Mouse (Mus musculus) heart, postnatal 10 days (tissue): Measurements from ENCODE around the gene Chrne. TPM values are rescaled to one million over a fixed set of nuclear protein-coding genes. Genes with fewer than 3 reads are reported as not detected.

ENCODE experiments used
- DNase-seq, 2 experiments: peaks; one replicate each; pipeline ENCODE4 v3.0.0; 2021
- intact Hi-C: fragments of 180-260 bp; cut with DNase I; formaldehyde crosslinking; loops from one replicate; pipeline ENCODE4 v1.15.1; 2025
- total RNA-seq, 2 experiments: library from RNA; stranded (reverse); gene quantifications; 2 replicates each; pipeline ENCODE4 v1.2.3; 2021

Chrne gene
- total RNA-seq, 2 experiments from 2014 or later: not detected

DNA sequence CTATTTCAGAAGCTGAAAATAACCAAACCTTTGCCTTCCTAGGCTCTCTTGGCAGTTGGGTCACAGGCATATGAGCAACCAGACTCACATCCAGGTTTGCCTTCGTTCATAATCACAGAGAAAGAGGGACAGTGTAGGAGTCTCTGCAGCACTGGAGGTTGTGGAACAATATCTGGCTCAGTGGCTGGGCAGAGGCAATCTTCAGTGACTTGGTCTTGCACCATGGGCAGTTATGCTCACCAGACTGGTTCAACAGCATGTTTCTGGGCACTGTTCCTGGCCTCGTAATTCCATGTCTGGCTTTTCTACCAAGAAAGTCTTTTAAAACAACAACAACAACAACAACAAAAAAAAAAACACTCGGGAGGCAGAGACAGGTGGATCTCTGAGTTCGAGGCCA lies 16.6 kb upstream of the Chrne start:
- DNase-seq: no peak
- intact Hi-C loops: no loop called here

DNA sequence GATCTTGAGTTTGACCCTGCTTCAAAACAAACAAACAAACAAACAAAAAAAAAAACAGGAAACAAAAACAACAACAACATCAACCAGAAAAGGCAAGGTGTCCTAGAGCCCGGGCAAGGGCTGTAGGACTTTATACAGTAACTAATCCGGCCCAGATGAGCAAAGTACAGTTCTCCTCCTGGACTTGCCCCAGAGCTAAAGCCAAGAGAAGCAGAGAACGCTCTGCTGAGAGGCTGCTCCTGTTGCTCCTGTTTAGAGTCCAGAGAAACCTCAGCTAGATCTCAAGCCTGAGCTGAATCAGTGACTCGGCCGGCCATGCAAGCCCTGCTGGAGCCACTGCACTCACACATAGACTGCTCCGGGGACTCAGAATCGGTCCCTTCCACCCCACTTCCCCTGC lies 11.1 kb upstream of the Chrne start:
- intact Hi-C loops: no loop called here
- DNase-seq: no peak

DNA sequence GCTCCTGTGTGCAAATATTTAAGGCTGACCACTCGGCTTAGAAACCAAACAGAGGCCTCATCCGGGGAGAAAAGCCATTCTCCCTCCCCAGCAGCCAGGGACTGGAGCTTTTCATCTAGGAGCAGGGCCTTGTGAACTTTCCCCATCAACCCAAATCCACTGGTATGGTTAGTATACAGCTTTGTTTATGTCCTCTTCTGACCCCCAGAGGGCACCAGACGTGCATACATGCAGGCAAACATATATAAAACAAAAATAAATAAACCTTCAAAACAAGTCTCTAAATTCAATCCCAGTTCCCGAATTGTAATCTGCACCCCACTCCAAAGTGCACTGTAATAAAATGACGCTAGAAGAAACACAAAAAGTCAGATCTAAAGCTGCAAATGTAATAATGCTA lies 10.5 kb upstream of the Chrne start:
- DNase-seq: no peak
- intact Hi-C loops: loop anchor here (1.0 to 5.0 kb wide), 2 partner anchors 126 to 197 kb away; partner anchors contain the start of gene Arrb2

DNA sequence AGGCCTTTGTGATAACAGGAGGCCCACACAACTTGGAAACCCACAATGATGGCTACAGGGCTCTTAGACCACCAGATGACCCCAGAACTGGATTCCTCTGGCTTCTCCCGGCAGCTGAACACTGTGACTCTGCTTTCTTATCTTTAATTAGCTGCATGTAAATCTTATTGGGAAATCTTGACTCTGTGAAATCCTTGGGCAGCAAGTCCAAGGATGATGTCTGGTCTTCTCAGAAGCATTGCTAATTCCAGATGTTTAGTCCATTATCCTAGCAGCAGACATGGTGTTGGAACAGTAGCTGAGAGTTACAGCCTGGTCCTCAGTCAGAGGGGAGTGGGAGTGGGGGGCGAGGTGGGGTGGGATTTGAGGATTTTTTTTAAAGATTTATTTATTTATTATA lies 9.4 kb upstream of the Chrne start:
- intact Hi-C loops: loop anchor here (5.0 kb wide), 1 partner anchor 196 kb away; the partner anchor contains the start of gene Arrb2
- DNase-seq: no peak

DNA sequence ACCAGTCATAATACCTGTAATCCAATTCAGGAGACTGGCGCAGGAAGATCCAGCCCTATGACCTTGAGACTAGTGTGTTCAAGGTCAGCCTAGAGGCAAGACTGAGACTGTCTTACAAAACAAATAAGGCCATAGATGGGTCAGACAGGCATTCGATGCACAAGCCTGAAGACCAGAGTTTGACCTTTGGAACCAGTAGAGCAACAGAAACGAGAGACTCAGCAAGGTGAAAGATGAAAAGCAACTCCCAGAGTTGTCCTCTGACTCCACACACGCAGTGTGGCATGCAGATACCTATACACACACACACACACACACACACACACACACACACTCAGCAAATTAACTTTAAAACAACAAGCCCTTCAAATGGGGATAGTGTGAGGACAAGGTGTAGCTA lies 7.9 kb upstream of the Chrne start:
- intact Hi-C loops: loop anchor here (5.0 kb wide), 1 partner anchor 195 kb away; the partner anchor contains the start of gene Arrb2
- DNase-seq: no peak

DNA sequence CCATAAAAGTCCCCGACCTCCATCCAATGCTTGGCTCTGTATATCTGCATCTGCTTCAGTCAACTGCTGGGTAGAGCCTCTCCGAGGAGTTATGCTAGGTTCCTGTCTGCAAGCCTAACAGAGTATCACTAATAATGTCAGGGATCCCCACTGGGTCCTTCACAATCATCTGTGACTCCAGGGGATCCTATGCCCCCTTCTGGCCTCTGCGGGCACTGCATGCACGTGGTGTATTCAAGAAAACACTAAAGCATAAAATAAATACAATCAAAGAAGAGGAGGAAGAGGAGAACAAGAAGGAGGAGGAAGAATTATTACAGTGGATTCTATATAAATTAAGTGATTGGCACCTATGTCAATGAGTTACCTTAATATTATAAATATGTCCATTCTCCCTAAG lies 6.5 kb upstream of the Chrne start:
- peak in 1 of 2 experiments; percentile 62 for DNase-seq
- intact Hi-C loops: loop anchor here (5.0 kb wide), 1 partner anchor 193 kb away; the partner anchor contains the start of gene Arrb2

DNA sequence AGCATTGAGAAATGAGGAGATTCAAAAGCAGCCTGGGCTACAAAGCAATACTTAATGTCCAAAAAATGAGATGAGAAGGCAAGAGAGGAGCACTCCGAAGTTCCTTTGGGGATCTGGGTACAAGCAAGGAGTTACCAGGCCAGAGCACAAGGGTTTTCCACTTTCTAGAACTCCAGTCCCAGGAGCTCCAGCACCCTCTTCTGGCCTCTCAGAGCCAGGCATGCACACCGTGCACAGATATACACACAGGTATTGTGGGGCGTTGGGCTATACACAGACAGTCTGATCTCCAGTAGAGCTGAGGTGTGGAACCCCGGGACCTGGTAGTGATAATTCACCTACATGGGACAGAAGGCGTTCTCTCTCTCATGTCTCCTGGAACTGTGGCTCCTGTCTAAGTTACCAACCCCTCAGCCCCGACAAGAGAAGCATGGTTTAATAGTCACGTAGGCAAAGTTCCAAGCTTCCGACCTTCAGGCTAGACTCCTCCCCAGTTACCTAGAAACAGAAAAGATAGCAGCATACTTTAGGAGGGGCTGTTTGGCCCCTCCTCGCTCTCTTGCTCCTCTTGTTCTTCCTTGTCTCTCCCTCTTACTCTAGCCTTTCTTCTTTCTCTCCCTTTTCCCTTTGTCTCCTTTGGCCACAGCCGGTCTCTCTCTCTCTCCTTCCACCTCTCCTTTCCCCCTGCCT lies 4.2 kb upstream of the Chrne start:
- intact Hi-C loops: no loop called here
- no peak for DNase-seq

DNA sequence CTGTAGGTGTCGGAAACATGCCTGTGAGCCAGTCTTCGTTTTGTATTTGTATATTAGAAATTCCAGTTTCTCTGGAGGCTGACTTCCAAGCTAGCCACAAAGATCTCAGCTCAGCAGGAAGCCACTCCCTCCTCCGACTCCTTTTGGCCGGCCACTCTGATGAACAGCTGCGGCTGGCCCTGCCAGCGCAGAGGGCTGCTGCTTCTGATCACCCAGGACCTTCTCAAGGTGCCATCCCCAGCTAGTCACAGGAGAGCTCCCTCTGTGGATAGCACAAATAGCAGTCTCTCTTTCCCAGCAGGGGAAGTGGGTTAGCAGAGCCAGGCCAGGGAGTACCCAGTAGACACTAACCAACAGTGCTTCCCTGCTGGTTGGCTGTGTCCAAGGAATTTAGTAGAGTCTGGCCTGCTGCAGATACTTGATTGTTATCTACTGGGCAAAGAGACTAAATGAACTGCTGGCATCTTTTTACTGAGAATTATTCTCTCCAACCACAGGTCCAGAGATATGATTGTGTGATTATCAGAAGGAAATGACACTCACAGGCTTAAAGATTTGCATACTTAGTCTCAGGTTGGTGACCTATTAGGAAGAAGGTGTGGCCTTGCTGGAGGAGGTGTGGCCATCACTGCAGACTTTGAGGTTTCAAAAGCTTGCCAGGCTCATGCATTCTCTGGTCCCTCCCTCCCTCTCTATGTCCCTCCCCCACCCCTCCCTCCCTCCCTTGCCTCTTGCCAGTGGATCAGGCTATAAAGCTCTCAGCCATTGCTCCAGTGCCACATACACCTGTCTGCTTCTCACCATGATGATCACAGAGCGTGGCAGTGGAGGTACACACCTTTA lies 3.2 kb upstream of the Chrne start:
- DNase-seq: no peak
- intact Hi-C loops: no loop called here

DNA sequence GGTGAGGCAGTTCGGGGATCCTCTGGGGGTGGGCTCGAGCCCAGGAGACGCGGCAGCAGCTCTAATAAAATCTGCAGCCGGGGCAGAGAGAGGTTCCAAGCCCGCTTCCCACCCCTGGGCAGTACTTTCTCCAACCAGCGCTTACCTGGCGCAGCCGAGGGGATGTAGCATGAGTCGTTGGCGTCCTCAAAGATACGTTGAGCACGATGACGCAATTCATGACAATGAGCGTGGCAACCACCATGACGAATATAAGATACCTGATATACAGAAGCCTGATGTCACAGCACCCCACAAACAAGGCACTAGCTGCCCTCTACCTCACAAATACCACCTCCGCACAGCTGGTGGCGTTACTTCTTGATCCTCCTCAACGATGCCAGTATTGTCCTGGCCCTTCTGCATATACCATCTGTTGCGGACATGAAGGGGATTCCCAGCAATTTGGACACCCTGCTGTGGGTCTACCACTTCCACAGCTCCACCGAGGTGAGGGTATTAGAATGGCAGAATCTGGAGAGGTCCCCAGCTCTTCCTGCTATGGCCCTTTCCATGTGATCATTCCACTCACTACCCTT lies 3.4 kb downstream of the Chrne start, which contains the start of gene 4930544D05Rik:
TSS of gene 4930544D05Rik (plus strand) at position 333 of the 578 bp plus-strand sequence.
- DNase-seq: no peak
- intact Hi-C loops: no loop called here

DNA sequence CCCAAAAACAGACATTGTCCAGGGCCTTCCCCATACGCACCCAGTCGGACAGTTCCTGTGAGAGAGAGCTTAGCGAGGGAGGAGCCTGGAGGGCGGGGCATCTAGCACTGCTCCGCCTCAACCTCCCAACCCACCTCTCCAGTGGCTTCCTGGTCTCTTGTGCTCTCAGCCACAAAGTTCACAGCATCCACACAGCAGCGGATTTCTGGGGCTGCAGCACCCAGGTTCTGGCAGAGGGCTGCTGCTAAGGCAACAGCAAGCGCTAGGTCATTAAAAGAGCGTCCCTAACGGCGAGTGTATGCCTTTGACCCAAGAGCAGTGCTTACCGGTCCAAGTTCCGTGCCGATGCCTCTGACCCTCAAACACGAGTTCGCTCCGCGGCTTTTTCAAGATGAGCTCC lies 3.9 kb downstream of the Chrne start:
- intact Hi-C loops: no loop called here
- peak; percentile 66 for DNase-seq

DNA sequence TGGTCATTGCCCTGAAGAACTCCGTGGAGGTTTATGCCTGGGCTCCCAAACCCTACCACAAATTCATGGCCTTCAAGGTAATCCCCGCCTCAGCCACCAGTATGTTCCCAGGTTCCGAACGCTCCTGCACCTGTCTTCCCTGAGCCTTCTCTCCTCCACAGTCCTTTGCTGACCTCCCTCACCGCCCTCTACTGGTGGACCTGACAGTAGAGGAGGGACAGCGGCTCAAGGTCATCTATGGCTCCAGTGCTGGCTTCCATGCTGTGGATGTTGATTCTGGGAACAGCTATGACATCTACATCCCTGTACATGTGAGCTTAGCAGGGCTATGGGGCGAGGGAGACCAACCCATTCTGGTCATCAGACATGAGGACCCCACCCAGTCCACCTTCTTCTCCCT lies 6.5 kb downstream of the Chrne start:
- intact Hi-C loops: no loop called here

DNA sequence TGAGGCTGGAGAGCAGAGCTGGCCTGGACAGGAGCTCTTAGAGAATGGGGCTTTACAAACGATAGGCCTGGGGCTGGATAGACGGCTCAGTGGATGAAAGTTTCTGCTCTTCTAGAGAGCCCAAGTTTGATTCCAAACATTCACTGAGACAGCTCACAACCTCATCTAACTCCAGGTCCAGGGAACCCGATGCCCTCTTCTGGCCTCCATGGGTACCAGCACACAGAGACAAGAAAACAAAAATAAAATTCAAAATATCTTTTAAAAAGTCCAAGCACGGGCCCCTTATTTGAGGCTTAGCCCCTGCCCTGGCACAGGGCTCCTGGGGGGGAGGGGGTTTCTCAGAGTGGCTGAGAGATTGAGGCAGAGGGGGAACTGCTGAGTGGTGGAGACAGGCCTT lies 8.3 kb downstream of the Chrne start:
- DNase-seq: no peak
- intact Hi-C loops: no loop called here

More for the DNA sequence above, 6.5 kb downstream of the Chrne start:
- DNase-seq: no peak

DNA sequence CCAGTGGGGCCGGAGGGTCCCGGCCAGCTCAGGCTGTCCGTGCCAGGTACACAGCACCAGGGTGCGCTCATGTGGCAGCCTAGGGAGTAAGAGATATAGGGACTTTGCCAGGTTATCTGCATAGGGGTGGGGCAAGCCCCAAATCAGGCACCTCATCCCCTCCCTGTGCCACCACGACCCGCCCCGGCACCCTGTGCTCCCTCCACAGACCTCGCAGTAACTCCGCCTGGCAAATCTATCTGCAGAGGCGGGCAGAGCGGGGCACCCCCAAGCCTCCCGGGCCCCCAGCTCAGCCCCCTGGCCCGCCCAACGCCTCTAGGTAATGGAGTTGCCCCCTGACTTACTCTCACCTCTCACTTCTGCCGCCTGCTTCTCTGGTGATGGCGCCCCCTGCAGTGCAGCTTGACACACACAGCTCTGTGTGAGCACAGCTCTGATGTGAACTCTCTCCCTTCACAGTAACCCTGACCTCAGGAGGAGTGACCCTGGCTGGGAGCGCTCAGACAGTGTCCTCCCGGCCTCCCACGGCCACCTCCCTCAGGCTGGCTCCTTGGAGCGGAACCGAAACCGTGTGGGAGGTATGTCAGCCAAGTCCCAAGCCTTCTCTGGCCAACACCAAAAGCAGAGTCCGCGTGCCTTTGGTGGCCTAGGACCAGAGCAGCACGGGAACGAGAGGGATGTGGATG lies 10.5 kb downstream of the Chrne start:
- intact Hi-C loops: loop anchor here (5.0 kb wide), 1 partner anchor 176 kb away; the partner anchor contains the start of gene Arrb2
- no peak for DNase-seq

DNA sequence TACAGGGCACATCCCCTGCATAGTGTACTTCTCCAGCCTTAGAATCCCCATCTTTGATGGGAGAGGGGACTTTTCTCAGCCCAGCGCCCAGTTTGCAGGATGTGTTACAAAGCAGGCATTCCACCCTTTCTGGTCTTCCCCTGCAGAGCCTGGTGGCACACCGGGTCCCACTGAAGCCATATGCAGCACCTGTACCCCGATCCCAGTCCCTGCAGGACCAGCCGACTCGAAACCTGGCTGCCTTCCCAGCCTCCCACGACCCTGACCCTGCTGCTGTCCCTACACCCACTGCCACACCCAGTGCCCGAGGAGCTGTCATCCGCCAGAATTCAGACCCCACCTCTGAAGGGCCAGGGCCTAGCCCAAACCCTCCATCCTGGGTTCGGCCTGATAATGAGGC lies 11.4 kb downstream of the Chrne start:
- intact Hi-C loops: loop anchor here (5.0 kb wide), 1 partner anchor 175 kb away; the partner anchor contains the start of gene Arrb2

DNA sequence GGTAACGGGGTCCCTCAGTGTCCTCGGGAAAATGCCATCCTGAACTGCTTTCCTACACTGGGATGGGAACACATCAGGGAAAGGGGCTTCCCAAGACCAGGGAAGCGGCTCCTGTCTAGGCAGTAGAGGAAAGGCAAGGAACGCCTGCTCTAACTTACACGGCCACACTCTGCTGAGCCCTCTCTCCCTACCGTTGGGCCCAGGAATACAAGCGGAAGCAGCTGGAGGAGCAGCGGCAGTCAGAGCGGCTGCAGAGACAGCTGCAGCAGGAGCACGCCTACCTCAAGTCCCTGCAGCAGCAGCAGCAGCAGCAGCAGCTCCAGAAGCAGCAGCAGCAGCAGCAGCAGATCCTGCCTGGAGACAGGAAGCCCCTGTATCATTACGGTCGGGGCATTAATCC lies 12.3 kb downstream of the Chrne start:
- intact Hi-C loops: loop anchor here (5.0 kb wide), 1 partner anchor 174 kb away; the partner anchor contains the start of gene Arrb2
- no peak for DNase-seq

More for the DNA sequence above, 11.4 kb downstream of the Chrne start:
- no peak for DNase-seq

DNA sequence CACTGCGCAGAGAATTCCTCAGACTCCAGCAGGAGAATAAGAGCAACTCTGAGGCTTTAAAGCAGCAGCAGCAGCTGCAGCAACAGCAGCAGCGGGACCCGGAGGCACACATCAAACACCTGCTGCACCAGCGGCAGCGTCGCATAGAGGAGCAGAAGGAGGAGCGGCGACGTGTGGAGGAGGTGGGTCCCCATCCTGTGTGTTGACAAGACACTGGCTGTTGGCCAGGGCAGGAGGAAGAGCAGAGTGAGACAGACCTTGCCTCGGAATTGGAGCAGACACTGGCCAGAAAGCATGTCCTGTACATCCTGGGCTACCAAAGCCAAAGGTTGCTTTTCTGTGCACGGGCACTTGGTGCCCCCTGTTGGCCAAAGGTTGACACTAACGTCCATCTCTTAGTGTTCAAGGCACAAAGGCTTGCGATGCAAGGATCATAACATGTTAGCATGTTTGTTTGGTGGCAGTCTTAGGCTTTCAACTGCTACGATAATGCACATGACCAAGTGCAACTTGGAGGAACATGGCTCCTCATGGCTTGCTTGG lies 13.9 kb downstream of the Chrne start:
- intact Hi-C loops: loop anchor here (1.0 to 5.0 kb wide), 4 partner anchors 42 to 173 kb away; partner anchors contain the start of genes Arrb2 and Mink1
- peak; percentile 81 to 86 for DNase-seq

DNA sequence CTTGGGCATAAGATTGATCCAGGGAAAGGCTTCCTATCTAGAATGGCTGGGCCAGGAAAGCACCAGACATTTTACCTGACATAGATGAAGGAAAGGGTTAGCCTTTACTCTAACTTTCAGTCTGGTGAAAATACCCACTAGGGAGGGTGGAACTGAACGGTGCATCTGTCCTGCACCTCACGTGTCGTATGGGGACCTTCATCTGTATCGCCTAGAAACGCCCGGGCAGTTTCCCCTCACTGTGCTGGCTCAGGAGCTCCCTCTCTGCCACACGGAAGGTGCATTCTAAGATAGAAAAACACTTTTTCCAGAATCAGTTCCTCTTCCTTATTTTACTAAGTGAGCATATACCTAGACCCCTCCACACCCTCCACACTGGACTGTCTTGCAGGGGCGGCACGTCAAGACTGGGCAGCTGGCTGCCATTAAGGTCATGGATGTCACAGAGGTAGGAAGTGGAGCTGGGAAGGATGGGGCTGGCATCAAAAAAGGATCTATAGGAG lies 20.5 kb downstream of the Chrne start:
- intact Hi-C loops: no loop called here
- no peak for DNase-seq

DNA sequence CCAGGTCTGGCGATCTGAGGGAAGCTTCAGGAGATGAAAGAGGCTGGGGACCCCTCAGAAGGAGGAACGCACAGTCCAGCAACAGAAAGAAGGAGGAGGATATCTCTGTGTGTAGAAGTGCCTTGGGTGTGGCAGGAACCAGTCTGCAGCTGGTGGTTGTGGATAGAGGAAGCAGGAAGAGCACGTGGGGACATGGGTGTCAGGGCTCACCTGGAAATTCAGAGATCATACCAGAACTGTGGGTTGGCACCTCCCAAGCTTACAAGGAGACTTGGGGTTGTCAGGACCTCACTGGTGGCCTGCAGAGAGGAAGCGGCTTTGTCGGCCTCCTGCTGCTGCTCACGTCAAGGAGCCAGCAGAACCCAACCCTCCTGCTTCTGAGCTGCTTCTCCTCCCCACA lies 21.7 kb downstream of the Chrne start:
- intact Hi-C loops: loop anchor here (2.0 kb wide), 1 partner anchor 14 kb away; no protein-coding TSS in a partner anchor
- DNase-seq: no peak

DNA sequence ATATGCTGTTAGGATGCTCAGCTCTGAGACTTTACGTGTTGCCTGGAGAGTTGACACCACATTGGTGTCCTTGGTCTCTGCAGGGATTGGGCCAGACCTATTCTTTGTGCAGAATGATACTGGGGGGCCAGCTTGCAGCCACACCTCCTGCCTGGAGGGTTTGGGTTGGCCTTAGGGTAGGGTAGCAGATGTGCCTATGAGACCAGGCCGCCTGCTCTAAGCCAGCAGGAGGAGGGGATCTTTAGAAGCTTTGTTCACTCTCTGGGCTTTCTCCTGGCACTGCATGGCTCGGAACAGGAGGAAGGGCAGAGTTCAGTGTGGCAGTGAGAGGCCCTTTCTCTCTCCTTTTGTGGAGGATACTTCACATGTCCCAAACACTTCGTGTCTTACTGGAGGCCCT lies 22.9 kb downstream of the Chrne start:
- intact Hi-C loops: loop anchor here (2.0 kb wide), 1 partner anchor 13 kb away; no protein-coding TSS in a partner anchor

DNA sequence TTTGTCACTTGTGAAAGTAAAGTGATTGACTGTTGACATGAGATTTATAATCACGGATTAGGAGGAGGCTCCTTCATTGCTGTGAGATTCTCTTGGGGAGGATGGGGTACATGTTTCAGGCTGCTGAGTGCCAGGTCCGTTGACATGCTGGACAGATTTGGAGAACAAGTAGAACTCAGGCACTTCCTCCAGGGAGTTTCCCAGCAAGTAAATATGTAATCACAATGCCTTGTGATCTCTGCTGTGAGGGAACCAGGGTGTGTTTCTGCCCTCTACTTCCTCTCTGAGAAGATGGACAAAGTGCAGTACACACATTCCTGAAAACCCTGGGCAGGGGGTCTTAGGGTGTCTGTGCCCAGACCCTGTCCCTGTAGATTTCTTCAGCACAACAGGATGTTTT lies 23.4 kb downstream of the Chrne start:
- intact Hi-C loops: loop anchor here (2.0 kb wide), 1 partner anchor 13 kb away; no protein-coding TSS in a partner anchor
- no peak for DNase-seq

More for the DNA sequence above, 22.9 kb downstream of the Chrne start:
- DNase-seq: no peak
